Mouse (Mus musculus): ENCODE results near the gene Man1b1.

Man1b1 gene

DNA sequence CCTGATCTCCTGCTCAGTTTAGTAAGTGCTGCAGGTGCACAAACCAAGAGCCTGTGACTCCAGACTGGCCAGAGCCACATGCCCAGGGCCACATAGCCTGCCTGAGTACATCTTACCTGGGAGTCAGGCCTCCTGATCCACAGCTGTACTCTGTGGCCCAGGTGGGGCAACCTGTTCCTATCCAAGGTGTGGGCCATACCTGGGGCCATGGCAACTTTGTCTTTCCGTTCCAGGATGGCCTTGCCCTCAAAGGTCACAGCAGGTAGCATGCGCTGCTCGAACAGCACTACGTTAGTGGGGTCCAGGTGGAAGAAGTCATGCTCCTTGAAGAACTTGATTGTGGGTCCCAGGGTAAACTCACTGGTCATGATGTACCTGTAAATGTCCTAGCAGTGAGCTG, 32.2 kb downstream of the Man1b1 start:
- DNase-seq (ENCODE audit: low spot score in 2 of 2) = no peak

- DNase-seq (ENCODE audit: low spot score in 2 of 2) = no peak
These were observed 32.6 kb downstream of the Man1b1 start for GRCm38 (mm10) chr2:25364761-25365090.

DNA sequence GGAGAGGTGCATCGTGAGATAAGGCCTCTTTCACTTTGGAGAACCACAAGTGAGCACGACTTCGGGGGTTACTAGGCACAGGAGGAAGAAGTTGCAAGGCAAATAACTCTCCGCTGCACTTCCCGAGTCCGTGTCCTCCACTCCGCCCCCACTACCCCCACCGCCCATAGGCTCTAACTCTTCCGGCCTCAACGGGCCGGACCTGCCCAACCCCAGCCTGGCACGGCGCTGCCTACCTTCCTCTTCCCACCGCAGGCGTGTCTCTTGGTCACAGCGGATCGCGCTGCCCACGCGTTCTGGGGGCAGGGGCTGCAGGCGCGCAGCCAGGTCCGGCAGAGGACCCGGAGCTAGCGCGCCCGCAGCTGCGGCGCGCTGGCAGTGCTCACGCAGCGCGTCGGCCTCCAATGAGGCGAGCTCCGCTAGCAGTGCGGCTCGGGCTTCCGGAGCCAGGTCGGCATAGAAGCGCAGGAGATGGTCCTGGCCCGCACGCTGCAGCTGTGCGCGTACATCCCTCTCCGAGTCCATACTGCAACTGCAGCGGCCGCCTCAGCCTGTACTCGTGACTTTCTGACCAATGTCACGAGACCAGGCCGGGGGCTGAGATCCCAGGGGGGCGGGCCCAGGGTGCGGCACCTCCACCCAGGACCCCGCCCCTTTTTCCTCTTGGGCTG, 33.1 kb downstream of the Man1b1 start, which contains the start of gene Uap1l1:
Uap1l1 (minus strand) TSS at position 592 of the 671 bp plus-strand sequence.
- DNase-seq (ENCODE audit: low spot score in 2 of 2) = peak in 1 of 2 experiments; percentile 54

- DNase-seq (ENCODE audit: low spot score in 2 of 2) = no peak
These were observed 37.9 kb downstream of the Man1b1 start for GRCm38 (mm10) chr2:25369996-25370395.

GRCm38 (mm10) chr2:25371764-25372643, 39.9 kb downstream of the Man1b1 start, which contains the start of gene Sapcd2:
TSS of gene Sapcd2 (plus strand) at chr2:25372321.
- DNase-seq (ENCODE audit: low spot score in 2 of 2) = peak; percentile 64 to 84

DNA sequence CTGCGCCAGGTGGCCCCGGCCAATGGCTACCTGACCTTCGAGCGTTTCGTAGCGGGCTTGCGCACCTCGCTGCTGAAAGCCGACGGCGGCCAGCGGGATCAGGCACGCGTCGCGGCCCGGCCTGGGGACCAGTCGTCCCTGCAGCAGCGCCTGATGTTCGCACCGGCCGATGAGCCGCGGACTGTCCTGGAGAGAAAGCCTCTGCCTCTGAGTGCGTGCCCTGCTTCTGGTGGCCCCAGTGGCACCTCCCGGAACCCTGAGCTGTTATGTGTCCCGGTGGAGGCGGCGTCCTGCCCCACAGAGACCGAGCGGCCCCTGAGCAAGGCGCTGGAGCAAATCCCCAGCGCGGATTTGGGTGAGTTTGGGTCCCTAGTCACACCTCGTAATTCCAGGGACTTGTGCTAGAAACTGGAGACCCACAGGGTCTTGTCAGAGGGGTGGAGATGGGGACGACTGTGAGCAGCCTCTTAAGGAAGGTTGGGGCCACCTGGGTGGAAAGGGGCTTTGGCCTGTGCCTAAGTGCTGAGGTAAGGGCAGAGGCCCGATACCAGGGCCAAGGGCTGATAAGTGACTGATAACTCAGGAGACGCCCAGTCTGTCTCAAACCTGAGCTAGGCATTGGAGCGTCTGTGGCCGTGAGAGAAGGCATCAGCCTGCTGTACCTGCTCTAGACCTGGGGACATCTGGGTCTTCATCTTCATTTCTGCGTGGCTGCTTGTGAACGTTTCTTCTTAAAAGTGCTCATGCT, 40.7 kb downstream of the Man1b1 start:
- DNase-seq (ENCODE audit: low spot score in 2 of 2) = no peak

DNA sequence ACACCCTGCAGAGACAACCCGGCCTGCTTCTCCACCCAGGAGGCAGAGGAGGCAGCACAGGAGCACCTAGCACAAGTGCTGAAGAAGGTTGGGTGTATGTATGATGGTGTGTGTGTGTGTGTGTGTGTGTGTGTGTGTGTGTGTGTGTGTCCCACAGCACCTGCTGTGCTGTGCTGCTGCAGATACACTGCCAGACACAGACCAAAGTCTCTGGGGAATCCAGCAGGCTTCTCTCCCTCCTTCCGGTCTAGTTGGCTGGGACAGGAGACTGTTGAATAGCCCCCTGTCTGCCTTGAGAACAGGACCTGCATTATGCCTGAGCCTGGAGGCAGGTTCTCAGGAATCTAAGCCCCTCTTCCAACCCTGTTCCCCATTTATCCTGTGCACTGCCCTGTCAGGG, 41.3 kb downstream of the Man1b1 start:
- DNase-seq (ENCODE audit: low spot score in 2 of 2) = no peak

- DNase-seq (ENCODE audit: low spot score in 2 of 2) = peak in 1 of 2 experiments; percentile 53
These were observed 44.5 kb downstream of the Man1b1 start for GRCm38 (mm10) chr2:25376589-25376988.

- DNase-seq (ENCODE audit: low spot score in 2 of 2) = no peak
These were observed 52.4 kb downstream of the Man1b1 start for GRCm38 (mm10) chr2:25384492-25384891.

DNA sequence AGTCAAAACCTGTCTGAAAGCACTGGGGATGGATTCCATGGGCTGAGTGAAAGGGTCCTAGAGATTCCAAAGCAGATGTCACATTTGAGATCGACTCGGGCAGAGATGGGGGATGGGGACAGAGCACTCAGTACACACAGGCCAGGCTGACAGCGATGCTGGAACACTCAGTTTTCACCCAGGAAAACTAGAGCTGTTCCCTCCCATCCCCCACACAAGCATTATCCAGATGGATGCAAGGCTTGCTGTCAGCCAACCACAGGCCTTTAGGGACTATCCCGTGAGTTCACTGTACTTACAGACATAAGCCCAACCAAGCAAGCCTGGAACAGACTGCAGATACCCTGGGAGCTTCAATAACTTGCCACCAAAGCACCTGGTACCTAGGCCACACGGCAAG, 59.1 kb downstream of the Man1b1 start:
- DNase-seq (ENCODE audit: low spot score in 2 of 2) = no peak

DNA sequence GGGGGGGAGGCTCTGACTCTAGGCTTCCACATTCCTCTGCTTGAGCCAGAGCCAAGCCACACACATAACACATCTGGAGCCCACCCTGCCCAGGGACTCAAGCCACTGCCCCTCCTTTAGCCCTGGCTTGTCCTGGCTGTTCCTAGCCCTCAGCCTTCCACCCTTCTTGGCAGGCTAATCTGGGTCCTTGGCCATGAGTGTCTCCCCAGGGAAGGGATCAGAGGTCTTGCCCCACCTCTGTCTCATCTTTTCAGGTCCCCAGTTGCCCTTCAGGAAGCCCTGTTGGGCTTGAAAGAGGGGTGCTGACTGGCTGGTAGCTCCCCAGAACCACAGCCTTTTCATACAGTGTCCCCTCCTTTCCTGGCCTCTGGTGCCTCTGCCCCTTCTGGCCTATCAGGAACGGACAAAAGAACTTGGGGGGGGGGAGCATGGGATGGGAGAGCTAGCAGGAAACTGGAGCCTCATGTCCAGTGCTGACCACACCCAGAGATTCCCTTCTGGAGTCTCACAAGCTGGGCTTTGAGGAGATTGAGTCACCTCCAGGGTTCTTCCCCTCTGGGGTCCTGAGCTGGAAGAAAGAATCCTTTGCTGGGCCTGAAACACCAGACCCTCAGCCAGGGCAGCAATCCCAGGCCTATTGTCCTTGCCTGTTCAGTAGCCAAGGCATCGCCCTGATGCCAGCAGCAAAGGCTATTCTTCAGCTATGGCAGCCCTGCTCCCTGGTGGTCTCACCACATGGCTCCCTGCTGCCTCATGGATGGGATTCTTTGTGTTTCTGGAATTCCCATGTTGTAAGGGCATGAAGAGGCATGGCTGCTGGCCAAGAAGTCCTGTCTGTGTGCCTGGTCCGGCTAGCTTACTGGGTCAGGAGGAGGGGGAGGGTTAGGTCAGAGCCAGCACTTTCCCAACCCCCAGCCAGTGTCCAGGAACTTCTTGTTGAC, 62.4 kb downstream of the Man1b1 start:
- peak; percentile 34 to 62 for DNase-seq (ENCODE audit: low spot score in 2 of 2)

GRCm38 (mm10) chr2:25395721-25396596, 63.8 kb downstream of the Man1b1 start, which contains the start of gene Entpd2:
TSS of gene Entpd2 (plus strand) at chr2:25395874.
- DNase-seq (ENCODE audit: low spot score in 2 of 2) = peak in 1 of 2 experiments; percentile 30

DNA sequence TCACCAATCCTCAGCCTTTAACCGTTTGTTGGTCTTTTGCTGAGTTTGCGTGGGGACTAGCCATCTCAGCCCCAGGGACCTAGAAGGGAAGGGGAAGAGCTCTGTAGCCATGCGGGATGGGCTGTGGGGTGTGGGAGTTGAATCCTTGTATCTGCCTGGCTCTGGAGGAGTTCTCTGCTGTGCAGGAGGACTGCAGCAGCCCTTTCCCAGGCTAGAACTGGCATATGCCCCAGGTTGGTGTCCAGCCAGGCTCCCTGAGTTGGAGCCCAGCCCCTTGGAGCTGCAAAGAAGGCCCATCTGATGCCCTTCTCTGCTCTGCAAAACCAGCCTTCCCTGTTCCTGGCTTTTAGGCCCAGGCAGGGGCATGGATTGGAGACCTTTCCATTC, 64.5 kb downstream of the Man1b1 start:
- DNase-seq (ENCODE audit: low spot score in 2 of 2) = peak in 1 of 2 experiments; percentile 70

DNA sequence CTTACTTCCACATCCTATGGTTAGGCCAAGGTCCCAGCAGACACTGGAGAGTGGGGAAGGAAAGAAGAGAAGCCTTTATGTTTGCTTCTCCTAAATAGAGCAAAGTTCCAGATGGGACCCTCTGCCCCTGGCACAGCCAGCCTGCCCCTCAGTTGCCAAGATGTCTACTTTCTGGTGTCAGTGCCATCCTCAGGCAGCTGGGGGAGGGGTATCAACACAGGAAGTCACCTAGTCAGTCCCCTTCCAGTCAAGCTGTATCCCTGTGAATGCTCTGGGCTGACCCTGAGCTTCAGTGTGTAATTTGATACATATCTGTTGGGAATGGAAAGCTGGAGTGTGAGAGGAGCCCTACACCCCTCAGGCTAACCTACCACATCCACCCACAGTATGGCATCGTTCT, 64.9 kb downstream of the Man1b1 start:
- no peak for DNase-seq (ENCODE audit: low spot score in 2 of 2)

- no peak for DNase-seq (ENCODE audit: low spot score in 2 of 2)
These were observed 65.9 kb downstream of the Man1b1 start for GRCm38 (mm10) chr2:25398065-25398464.

GRCm38 (mm10) chr2:25399051-25399450, 66.9 kb downstream of the Man1b1 start, which contains the start of gene Npdc1:
TSS of gene Npdc1 (plus strand) at chr2:25399351.
- DNase-seq (ENCODE audit: low spot score in 2 of 2) = no peak

- no peak for DNase-seq (ENCODE audit: low spot score in 2 of 2)
These were observed 68.2 kb downstream of the Man1b1 start for GRCm38 (mm10) chr2:25400291-25400690.

DNA sequence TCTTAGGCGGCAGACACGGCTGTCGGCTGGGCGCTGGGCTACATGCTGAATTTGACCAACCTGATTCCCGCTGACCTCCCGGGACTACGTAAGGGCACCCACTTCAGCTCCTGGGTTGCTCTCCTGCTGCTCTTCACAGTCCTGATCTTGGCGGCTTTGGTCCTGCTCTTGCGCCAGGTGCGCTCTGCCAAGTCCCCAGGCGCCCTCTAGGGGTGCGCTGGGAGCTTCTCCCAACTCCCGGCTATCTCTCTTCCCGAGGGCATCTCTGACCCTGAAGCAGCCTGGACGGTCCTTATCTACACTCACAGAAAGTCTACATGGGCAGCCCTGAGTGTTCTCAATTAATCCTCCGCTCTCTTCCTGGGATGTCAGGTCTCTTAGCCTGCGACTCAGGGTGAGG, 68.6 kb downstream of the Man1b1 start:
- DNase-seq (ENCODE audit: low spot score in 2 of 2) = peak in 1 of 2 experiments; percentile 59
